Mouse (Mus musculus) hindbrain, embryonic 14.5 days (tissue): ENCODE data around the gene Lrrc19. TPM values are rescaled to one million over a fixed set of nuclear protein-coding genes. Genes with fewer than 3 reads are reported as not detected.
A peak's percentile ranks its signal among the peaks of the same experiment; 100 is the strongest.
"Not testable (repeated sequence)": the region's sequence is repeated elsewhere in the genome, so short reads cannot be mapped to it uniquely, and the experiment has no call there.

Experiments
- ATAC-seq: fragments of 200-750 bp; cut with Nextera tagmentation; 2 replicates; pipeline ENCODE4 v1.8.0; 2017; ENCODE audit warnings: moderate number of reproducible peaks, mild to moderate bottlenecking, moderate TSS enrichment, moderate library complexity; ENCODE audit not compliant: low FRiP score
- DNase-seq: peaks from one replicate; pipeline ENCODE4 v3.0.0-alpha.2; 2015; ENCODE audit warnings: low spot score
- H3K27ac ChIP-seq: fragments of 300-500 bp; sonication (generic); 2 replicates; pipeline ENCODE4 v1.5.1; 2014; ENCODE audit warnings: mild to moderate bottlenecking, moderate library complexity
- H3K27me3 ChIP-seq: fragments of 300-500 bp; sonication (generic); 2 replicates; pipeline ENCODE4 v1.6.1; 2014; ENCODE audit warnings: mild to moderate bottlenecking, low read length, mixed read lengths; ENCODE audit not compliant: control insufficient read depth, insufficient read depth
- H3K36me3 ChIP-seq: fragments of 300-500 bp; sonication (generic); replicated peaks from 2 replicates; pipeline ENCODE4 v1.6.1; 2014; ENCODE audit not compliant: control insufficient read depth, insufficient read depth
- H3K4me1 ChIP-seq: fragments of 300-500 bp; sonication (generic); replicated peaks from 2 replicates; pipeline ENCODE4 v1.6.1; 2014; ENCODE audit warnings: antibody characterized with exemption, low read length, mixed read lengths; ENCODE audit not compliant: control insufficient read depth, insufficient read depth
- H3K4me2 ChIP-seq: fragments of 300-500 bp; sonication (generic); replicated peaks from 2 replicates; pipeline ENCODE4 v1.6.1; 2014; ENCODE audit warnings: mild to moderate bottlenecking, moderate library complexity
- H3K4me3 ChIP-seq: fragments of 300-500 bp; sonication (generic); replicated peaks from 2 replicates; pipeline ENCODE4 v1.5.1; 2014; ENCODE audit warnings: mild to moderate bottlenecking, low read length
- H3K9ac ChIP-seq: fragments of 300-500 bp; sonication (generic); 2 replicates; pipeline ENCODE4 v1.6.1; 2014
- H3K9me3 ChIP-seq: fragments of 300-500 bp; sonication (generic); 2 replicates; pipeline ENCODE4 v1.6.1; 2016; ENCODE audit warnings: low read length; ENCODE audit not compliant: control insufficient read depth
- WGBS: fragments of 180-500 bp; shearing (Covaris S2); extraction: QIAGEN DNeasy Blood & Tissue Kit; methylation state at CpG from one replicate; pipeline ENCODE4 v1.1.7; 2014; 5-methylcytosine and 5-hydroxymethylcytosine counted together
- polyA plus RNA-seq: library from polyadenylated mRNA; unstranded; fragments of >200 nt; fragmentation: Nextera tagmentation; extraction: Ambion mirVana; gene quantifications from 2 replicates; pipeline ENCODE4 v1.2.1, GENCODE M21; 2014

The Lrrc19 gene
- polyA plus RNA-seq, 1 experiment from 2014 or later = 0.37 TPM

DNA sequence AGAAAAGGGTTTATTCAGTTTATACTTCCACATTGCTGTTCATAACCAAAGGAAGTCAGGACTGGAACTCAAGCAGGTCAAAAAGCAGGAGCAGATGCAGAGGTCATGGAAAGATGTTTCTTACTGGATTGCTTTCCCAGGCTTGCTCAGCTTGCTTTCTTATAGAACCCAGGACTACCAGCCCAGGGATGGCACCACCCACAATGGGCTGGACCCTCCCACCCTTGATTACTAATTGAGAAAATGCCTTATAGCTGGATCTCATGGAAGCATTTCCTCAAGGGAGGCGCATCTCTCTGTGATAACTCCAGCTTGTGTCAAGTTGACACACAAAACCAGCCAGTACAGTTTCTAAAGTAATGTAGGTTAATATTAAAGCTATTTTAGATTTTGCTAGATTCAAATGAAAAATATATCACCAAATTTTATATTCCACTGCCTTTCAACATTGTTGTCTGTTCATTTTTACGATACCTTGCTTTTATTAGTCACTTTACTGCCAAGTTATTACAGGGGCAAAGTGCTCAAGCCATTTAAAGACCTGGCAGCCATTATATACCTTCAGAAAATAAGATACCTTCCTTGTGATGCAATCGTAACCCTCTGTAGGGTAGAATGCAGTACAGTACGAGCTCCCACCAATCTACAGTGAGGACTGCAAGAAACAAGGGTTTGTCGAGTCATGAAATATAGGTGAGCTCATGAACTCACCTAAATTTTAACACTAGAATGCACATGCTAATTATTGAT is 657 bp upstream of the Lrrc19 start:
- H3K9me3 ChIP-seq, DNase-seq, H3K9ac ChIP-seq, ATAC-seq, H3K4me1 ChIP-seq, H3K4me3 ChIP-seq, H3K27me3 ChIP-seq, H3K4me2 ChIP-seq, H3K27ac ChIP-seq: not testable (repeated sequence)
- 93% methylated on average over 5 of the region's 5 CpGs for WGBS
- peaks cover 19% of the 10 kb centered on the region for H3K36me3 ChIP-seq

DNA sequence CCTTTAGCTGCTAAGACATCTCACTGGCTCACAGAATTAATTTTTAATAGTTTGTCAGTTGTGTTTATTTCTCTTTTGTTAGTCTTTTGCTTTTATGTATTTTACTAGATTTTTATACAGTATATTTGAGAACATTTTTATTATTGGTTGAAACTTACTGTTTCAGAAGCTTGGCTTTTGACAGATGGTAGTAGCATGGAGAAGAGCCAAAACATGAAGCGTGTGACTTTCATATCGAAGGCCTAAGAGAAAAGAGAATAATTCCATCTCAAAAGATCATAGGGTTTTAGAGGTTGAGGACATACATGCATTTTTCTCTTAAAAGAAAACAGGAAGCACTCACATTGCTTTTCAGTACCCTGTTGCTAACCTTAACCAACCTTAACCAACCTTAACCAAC is 6.8 kb downstream of the Lrrc19 start:
- 94% methylated on average over 2 of the region's 2 CpGs for WGBS
- Histone ChIP-seq H3K4me3 (no peak overlapping the region), H3K4me1 (no peaks in the 10 kb centered on the region), H3K9me3 (no peaks in the 10 kb centered on the region), H3K27ac (no peak overlapping the region), H3K36me3 (no peaks in the 10 kb centered on the region), H3K27me3 (no peaks in the 10 kb centered on the region), H3K4me2 (no peak overlapping the region), H3K9ac (no peak overlapping the region)
- ATAC-seq (no peak), DNase-seq (no peak)

DNA sequence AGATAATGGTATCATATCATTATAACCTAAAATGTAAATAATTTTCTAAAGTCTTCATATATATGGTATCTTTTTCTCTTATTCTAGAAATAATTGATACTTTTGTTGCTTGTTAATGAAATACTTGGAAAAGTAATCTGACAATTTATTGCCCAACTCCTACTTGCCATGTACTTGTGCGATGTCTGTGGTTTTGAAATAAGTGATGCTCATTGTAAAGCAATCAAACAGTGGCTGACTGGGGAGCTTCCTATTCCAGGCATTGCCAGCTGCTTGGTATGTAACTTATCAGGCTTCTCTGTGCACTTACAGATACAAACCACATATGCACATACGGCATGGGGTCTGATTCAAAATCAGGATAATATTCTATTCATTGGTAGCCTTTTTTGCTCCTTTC is 29.9 kb downstream of the Lrrc19 start:
- Histone ChIP-seq H3K4me1 (peaks cover 11% of the 10 kb centered on the region), H3K36me3 (peaks cover 14% of the 10 kb centered on the region), H3K9me3 (no peaks in the 10 kb centered on the region), H3K27ac (no peak overlapping the region), H3K27me3 (no peaks in the 10 kb centered on the region), H3K9ac (no peak overlapping the region), H3K4me3 (no peak overlapping the region), H3K4me2 (no peak overlapping the region)
- DNase-seq (no peak), ATAC-seq (no peak)
- WGBS = 89% methylated on average over 2 of the region's 2 CpGs

DNA sequence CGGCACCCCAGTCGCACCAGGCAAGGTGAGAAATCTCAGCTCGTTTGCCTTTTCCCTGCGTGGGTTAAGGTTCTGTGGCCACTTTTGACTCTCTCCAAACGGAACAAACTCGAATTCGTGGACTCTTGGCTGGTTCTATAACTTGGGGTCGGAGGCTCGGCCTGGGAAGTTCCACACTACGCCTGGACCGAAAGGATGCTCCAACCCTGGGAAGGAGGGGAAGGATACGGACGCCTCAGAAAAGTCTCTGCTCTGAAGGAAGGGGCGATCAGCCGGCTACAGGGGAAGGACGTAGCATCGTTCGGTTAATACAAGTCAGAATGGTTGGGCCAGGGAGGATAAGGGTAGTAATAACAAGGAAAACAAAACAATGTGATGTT is 35.3 kb downstream of the Lrrc19 start:
- DNase-seq (no peak), ATAC-seq (peak; percentile 81)
- Histone ChIP-seq H3K27me3 (no peaks in the 10 kb centered on the region), H3K9me3 (no peaks in the 10 kb centered on the region), H3K4me2 (peak overlapping the region; percentile 87), H3K36me3 (no peaks in the 10 kb centered on the region), H3K27ac (peak overlapping the region; percentile 84), H3K4me3 (peak overlapping the region; percentile 64), H3K4me1 (peaks cover 18% of the 10 kb centered on the region), H3K9ac (peak overlapping the region; percentile 71)
- under 1% methylated on average over 18 of the region's 18 CpGs for WGBS

DNA sequence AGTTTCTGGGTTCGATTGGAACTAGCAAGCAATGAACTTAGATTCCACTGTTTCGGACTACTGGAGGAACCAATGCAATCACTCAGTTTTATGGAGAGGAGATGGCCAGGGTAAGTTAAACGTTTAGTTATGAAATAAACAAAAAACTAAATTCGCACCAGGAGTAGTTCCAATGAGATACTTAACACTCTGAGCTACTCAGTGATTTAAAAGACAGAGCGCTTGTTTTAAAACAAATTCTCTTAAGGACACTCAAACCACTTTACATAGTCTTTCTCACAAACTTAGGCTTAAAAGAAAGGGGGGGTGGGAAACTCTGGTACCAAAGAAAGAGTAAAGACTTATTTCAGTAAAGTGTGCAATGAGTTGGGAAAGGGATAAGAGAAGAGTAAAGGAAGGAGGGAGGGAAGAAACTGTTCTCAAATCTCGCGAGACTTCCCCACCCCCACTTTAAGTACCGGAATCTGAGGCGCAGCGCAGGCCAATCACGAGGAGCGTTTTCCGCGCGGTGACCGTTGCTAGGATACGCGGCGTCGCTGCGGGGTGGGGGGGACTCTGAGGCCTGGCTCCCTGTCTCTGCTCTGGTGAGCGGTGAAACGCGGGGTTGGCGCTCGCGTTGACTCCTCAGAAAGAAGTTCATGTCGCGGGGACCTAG is 35.8 kb downstream of the Lrrc19 start, which contains the start of gene Ift74:
Gene Ift74, plus strand, starts transcription at position 520 of the 655 bp plus-strand sequence.
- H3K27ac ChIP-seq = peak within 1 kb of the TSS; percentile 84
- H3K27me3 ChIP-seq = no peaks in the 10 kb centered on the region
- H3K36me3 ChIP-seq = no peaks in the 10 kb centered on the region
- ATAC-seq (peak; percentile 100), DNase-seq (peak; percentile 97)
- H3K4me3 ChIP-seq = peak within 1 kb of the TSS; percentile 64
- H3K4me1 ChIP-seq = peaks cover 18% of the 10 kb centered on the region
- peak within 1 kb of the TSS; percentile 71 for H3K9ac ChIP-seq
- WGBS = 3% methylated on average over 29 of the region's 29 CpGs
- no peaks in the 10 kb centered on the region for H3K9me3 ChIP-seq
- peak within 1 kb of the TSS; percentile 87 for H3K4me2 ChIP-seq

DNA sequence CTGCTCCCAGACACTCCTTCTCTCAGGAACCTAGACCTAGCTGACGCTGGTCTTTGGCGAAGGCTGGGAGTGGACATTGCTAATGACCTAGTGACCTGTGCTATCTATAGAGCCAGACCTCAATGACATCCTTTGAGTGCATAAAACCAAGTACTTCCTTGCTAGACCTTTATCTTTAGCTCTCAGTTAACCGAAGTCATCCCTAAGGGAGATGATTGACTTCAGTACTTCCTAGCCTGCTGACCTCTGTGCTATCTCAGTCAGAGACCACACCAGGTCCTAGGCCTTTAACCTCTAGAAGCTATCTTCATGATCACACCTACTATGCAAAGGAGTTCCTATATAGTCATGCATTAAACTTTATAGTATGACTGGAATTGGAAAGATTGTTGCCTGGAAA is 39.6 kb downstream of the Lrrc19 start:
- Histone ChIP-seq H3K4me2 (no peak overlapping the region), H3K4me3 (no peak overlapping the region), H3K36me3 (no peaks in the 10 kb centered on the region), H3K27ac (no peak overlapping the region), H3K9me3 (no peaks in the 10 kb centered on the region), H3K9ac (no peak overlapping the region), H3K4me1 (peaks cover 10% of the 10 kb centered on the region), H3K27me3 (no peaks in the 10 kb centered on the region)
- WGBS = 84% methylated on average over 3 of the region's 3 CpGs
- ATAC-seq = no peak
- DNase-seq = no peak

DNA sequence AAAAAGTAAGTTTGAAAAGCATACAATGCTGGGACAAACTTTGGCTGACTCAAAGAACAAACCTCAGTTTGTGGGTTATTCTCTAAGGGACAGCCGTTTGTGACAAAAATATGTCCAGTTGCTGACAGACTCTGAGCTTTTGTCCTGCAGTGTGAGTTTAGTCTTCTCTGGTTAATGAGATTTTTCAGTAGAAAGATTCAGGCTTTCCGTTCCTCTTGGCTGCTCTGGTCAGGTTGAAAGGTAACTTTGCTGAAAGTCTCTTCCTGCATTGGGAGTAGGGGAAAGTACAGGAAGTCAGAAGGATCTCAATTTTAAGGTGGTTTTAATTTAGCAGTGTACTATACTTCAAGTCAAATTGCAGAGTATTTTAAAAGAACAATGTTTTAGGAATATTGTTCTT is 44.4 kb downstream of the Lrrc19 start:
- H3K4me1 ChIP-seq = peaks cover 25% of the 10 kb centered on the region
- H3K4me2 ChIP-seq = no peak overlapping the region
- ATAC-seq = no peak
- H3K4me3 ChIP-seq = no peak overlapping the region
- 93% methylated on average over 2 of the region's 2 CpGs for WGBS
- no peak overlapping the region for H3K27ac ChIP-seq
- H3K9ac ChIP-seq = no peak overlapping the region
- DNase-seq = no peak
- H3K27me3 ChIP-seq = no peaks in the 10 kb centered on the region
- no peaks in the 10 kb centered on the region for H3K9me3 ChIP-seq
- no peaks in the 10 kb centered on the region for H3K36me3 ChIP-seq

DNA sequence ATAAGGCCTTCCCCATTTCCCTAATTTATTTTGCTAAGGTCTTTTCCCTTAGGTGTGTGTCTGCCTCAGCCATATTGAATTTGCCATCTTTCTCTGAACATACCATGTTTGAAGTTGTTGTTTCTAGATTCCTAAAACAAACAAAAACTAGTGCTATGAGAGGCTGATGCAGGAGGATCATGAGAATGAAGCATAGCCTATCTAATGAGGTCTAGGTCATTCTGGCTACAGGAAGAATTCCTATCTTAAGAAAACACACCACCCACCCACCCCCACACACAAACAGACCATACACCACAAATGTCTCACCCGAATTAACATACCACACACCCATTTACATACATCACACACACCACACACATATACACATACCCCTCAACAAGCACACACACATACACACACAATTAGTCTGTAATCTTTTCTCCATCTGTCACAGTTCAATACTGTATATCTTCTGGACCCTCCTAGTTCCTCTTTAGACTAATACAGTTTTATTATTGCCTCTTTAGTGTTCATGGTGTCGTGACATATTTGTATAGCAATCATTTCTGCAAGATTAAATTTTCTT is 45.4 kb downstream of the Lrrc19 start:
- H3K27ac ChIP-seq = no peak overlapping the region
- H3K4me1 ChIP-seq = peaks cover 28% of the 10 kb centered on the region
- WGBS = 93% methylated on average over 2 of the region's 2 CpGs
- no peak overlapping the region for H3K9ac ChIP-seq
- no peaks in the 10 kb centered on the region for H3K9me3 ChIP-seq
- no peaks in the 10 kb centered on the region for H3K36me3 ChIP-seq
- H3K4me2 ChIP-seq = no peak overlapping the region; the same call in 1 of the 2 replicates
- no peak overlapping the region for H3K4me3 ChIP-seq
- DNase-seq (no peak), ATAC-seq (no peak)
- H3K27me3 ChIP-seq = no peaks in the 10 kb centered on the region

DNA sequence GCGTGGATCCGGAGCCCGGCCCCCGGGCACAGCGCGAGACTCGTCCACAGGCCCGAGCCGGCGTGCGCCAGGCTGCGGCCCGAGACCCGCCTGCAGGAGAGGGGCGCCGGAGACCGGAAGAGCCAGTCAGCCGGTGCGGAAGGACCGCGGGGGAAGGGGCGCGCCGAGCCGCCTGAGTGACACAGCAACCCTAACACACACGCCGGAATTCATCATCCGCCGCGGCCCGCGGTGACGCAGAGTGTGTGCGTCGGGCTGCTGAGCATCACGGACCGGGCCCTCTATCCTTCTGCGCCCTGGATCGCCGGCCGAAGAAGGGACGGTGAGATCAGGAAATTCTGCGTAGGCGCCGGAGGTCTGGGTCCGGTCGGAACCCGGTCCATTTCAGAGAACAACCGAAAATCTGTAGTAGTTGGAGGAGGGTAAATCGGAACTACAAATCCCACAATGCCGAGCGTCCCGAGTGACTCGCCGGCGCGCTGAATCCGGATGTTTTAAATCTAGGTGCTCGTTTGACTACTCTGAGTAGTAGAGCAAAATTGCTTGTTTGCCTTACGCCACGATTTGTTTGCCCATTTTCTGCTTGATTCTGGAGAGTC is 46.8 kb downstream of the Lrrc19 start, which contains the start of gene Plaa:
Gene Plaa, minus strand, starts transcription at position 214 of the 599 bp plus-strand sequence.
- Histone ChIP-seq H3K9me3 (no peaks in the 10 kb centered on the region), H3K27ac (peak within 1 kb of the TSS; percentile 96), H3K36me3 (no peaks in the 10 kb centered on the region), H3K4me2 (peak within 1 kb of the TSS; percentile 92), H3K9ac (peak within 1 kb of the TSS; percentile 97), H3K4me3 (peak within 1 kb of the TSS; percentile 100), H3K27me3 (no peaks in the 10 kb centered on the region), H3K4me1 (peaks cover 28% of the 10 kb centered on the region)
- peak; percentile 99 for ATAC-seq
- peak; percentile 96 for DNase-seq
- under 1% methylated on average over 53 of the region's 61 CpGs for WGBS
